Mouse (Mus musculus) urinary bladder, postnatal 10 days (tissue): ENCODE data around the gene Cdh22.

Experiments
- DNase-seq: peaks from one replicate; pipeline ENCODE4 v3.0.0; 2022; ENCODE audit warnings: low spot score

The Cdh22 gene

DNA sequence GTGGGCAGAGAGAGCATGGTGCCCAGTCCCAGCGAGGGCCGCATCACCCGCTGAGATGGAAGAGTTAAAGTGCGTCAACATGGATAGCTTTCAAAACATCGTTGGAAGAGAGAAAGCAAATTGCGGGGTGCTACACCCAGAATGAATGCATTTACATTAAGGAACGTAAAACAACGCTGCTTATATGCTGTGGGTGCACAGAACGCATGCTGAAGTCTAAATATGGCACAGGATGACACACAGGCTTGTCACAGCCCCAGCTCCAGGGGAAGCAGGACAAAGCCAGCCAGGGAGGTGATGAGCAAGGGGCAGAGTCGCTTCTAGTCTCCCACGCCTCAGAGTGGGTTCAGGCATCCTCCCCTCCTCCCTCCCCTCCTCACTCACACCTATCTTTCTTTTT is 27.0 kb downstream of the Cdh22 start:
- no peak for DNase-seq

DNA sequence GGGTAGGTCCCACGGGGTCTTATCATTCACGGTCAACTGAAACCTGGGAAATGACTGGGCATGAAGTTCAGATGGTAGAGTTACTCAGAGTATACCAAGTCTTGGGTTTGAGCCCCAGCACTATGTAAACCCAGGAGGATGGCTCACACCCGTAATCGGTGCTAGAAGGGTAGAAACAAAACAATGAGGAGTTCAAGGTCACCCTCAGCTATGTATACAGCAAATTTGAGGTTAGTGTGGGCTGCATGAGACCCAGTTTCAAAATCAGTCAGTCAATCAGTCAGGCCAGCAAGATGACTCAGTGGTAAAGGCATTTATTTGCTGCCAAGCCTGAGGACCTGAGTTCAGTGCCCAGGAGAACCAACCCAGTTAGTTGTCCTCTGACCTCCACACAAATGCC is 27.6 kb downstream of the Cdh22 start:
- no peak for DNase-seq

DNA sequence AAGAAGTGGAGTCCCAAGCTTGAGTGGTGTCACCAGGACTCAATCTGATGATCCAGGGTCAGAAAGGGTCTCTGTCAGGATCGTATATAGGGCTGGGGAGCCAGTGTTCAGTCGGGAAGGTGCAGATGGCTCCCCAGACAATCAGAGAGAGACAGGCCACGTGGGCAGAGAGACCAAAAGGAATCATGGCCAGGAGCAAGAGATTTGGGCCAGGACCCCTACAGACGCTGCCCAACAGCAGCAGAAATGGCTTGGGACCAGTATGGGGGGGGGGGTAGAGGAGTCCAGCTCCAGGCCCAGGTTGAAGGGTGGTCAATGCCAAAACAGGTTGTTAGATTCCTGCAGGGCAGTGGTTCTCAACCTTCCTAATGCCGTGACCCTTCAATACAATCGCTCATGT is 29.2 kb downstream of the Cdh22 start:
- no peak for DNase-seq

DNA sequence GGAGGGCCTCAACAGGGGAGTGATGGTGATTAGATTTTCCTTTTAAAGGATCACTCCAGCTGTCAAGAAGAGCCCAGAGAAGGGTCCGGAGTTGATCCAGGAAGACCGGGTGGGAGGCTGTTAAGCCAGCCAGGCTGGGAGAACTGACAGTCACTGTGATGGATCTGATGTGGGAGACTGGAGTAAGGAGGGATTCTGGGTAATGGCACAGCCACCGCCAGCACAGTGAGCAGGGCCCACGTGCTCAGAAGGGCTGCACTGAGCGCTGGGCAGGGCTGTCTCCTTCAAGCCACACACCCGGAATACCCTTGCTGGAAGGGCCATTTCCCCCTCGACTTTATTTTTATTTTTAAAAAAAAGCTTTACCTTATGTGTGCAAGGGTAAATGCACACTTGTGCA is 29.7 kb downstream of the Cdh22 start:
- no peak for DNase-seq

DNA sequence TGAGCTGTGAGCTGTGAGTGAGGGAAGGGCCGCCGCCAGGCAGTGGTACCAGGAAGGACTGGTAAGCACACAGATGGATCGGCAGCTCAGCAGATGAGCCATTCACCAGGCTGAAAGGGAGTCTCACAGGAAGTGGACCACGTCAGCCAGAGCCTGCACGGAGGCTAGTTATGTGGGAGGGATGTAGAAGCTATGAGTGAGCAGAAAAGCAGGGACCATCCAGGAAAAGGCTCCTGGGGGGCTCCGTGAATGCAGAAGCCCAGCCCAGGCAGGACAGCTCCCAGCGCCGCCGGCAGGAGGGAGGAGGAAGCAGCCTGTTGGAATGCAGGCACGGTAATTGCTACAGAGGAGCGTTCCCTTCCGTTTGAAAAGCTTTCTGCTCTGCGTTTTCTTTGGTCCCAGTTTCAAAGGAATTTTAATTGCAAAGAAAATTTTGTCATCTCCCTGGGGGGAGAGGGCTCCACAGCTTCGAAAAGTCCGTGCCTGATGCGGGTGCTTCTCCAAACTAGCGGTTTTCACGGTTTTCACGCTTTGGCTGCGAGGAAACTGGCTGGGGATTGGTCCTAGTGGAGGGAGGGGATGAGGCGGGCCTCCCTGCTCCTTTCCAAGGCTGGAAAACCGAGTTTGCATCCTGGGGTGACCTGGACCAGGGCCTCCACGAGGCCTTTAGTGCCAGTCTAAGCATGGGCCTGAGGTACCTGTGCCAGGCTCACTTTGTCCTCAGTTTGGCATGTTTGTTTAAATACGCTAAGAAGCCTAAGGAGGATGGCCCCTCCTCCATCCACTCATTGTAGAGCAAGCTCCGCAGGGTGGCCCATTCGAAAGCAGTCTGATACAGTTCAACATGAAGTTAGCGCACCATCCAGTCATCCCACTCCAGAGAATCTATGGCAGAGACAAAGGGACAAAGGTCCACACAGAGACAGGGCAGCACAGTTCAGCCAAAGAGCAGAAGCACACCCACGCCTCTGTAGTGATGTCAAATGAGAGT is 32.6 kb downstream of the Cdh22 start:
- DNase-seq = no peak

DNA sequence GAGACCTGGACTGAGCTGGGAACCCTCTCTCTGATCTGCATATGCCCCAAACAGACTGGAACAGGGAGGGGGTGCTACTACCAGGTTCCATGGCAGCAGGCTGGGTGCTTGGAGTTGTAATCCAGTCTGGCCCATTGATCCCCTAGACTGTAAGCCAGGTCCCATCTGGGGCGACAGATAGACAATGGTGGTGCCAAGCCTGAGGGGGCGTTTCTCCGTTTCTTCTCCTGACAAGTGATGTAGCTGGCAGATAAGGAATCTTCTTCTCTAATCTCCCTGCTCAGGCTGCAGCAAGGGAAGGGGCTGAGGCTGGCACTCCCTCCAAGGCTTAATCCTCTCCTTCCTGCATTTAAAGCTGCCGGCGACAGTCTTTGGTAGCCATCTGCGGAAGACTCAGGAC is 37.1 kb downstream of the Cdh22 start:
- DNase-seq = no peak

DNA sequence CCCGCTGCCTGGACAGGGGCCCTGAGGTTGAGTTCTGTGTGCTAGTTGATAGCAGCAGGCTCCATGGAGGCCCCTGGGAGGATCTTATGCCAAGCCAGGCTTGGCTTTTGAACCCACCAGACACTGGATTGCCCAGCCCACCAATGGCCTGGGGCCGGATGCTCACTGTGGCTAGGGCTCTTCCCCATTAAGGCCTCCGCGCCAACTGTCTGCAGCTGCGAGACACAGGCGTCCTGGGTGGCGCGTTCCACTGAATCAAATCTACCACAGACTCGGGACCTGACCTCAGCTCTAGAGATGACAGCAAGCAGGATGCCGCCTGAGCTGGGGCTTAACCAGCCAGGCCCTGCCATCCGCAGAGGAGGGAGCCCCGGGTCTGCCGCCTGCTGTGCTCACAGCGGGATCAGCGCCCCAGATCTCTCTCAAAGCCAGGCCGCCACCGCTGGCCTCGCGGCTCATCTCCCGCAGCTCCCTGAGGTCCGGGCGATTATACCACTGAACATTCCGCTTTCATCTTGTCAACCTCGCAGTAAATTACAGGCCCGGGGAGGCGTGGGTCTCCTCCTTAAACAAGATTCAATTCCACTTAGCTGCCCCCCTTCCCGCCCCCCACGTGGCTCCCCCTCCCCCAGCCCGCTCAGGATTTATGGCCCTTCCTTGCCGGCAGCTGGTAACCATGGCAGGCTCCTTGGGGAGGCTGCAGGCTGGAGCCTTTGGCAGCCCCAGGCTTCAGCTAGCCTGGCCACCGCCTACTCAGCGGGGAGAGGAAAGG is 39.1 kb downstream of the Cdh22 start:
- DNase-seq = no peak

DNA sequence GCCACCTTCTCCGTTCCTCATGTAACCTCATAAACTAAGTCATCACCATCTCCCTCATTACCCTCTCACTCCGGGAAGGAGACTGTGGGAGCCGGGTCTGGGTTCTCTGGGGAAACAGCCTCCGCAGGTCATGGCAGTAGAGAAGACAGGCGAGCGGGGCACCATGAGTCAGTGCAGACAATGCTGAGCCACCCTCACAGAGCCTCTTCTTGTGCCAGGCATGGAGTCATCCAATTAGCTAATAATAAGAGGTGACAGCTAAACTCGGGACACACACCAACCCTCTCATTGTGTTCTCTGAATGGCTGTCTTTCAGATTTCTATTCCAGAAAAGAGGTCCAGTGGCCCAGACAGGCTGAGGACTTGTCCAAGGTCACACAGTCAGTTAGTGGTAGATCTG is 43.2 kb downstream of the Cdh22 start:
- no peak for DNase-seq

DNA sequence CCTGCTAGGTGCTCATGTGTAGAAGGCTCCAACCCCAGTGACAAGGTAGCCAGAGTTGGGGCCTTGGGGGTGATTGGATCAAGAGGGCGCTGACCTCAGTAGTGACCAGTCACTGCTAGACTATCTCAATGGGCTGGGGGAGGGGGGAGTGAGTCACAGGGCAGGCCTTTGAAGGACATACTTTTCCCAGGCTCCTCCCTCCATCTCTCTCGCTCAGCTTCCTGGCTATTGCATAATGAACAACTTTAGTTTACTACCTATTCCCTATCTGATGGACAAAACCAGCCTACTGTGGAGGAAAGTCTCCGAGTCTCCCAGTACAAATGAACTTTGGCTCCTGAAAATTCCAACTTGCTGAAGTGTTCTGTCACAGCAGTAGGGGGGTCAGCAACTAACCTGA is 45.1 kb downstream of the Cdh22 start:
- DNase-seq = no peak

DNA sequence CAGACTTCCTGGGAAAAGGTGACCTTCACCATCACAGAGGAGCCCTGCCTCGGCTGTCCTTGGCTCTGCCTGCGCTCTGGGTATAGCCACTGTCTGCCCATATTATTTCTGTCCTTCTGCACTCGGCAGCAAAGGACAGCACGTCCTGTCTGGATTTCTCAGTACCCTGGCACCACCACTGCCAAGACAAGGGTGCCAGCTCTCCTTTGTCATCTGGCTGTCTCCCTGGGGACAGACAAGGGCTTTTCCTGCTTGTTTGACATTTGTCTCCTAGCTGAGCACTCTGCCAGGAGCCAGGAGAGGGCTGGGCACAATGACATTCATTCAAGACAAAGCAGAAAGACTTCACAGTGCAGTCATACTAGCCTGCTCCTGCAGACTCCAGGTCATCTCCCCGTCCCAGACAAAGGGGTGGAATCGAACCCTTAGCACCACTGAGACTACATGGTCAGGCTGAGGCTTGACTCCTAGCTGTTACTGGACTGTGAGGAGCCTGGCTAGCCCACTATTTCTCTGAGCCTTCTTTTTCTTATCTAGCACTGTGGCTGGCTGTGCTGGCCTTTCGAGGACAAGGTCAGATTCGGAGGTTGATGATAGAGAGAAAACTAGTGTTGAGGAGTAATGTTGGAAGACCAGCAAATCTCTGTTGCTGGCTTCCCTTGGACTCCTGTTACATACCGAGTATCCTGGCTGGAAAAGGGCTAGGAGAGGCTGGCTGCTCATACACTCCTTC is 46.8 kb downstream of the Cdh22 start:
- no peak for DNase-seq

DNA sequence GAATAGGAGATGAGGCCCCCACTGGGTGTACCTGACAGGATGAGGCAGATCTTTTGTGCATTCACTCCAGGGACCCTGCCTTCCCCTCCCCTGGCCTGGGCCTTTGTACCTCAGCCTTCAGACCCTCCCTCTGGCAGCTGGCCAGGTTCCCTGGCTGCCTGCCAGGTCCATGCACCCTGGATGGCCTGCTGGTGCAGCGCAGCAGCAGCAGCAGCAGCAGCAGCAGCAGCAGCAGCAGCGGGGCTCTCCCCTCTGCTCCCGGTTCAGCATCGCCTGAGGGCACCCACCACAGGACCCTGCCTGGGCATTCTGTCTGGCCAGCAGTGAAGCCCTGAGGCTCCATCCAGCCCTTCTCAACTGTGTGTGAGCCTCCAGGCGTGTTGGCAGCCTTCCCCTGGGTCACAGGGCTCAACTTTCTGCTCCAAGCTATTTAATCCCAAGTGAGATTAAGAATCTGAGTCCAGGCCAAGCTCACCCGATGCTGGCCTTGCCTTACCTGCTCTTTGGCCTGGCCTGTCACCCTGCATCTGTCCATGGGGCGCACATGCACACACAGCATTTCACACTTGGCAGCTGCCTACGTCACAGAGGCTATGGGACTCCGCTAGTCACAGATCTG is 50.5 kb downstream of the Cdh22 start:
- DNase-seq = no peak

DNA sequence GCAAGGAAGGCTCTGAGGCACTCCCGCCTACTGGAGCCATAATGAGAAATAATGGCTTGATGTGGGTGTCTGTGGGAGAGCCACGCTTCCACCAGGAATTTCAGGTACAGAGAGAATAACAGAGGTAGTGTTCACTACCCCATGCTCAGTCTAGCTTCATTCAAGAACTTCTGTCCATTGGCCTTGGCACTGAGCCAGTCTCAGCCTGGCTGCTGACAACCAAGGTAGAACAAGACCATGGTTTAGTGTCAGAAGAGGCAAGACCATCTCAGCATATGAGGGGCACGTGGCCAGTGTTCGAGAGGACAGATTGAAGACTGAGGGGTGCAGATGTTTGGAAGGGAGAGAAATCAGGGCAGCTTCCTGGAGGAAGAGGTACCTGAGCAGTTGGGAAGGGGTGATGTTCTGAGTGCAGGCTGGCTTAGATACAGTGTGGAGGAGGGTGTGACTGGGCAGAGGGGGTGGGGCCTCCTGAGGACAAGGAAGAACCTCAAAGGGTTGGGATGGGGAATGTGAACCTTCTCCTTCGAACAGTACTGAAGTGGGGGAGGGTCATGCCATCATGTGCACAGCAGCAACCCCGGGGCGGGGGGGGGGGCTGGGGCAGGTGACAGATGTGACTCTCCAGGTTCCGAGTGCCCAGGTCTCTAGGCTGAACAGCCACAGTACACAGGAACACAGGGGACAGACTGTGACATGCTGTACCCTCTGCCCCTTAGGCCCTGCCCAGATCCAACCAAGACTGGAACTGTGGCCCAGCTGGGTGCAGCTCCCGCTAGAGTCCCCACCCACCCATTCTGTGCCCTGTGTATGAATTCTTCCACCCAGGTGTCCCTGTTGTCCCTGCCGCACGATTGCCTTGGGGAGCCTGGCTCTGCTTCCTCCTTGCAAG is 52.3 kb downstream of the Cdh22 start:
- DNase-seq = no peak

DNA sequence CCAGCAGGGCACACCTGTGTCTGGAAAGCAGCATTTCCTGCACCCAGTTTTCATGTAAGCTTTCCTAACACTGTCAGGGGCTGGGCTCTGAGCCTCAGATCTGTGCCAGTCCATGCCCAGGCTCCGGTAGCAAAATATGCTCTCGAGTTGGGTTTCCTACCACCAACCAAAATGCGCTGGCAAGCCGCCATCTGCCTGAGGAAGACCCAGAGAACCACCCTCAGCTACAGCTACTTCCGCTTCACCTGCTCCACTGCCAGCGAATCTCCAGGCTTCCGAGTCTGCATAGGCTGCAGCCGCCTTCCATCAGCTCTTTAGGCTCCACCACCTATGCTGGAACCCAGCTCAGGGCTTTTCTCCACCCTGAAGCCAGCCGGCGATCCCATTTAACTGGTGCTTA is 55.4 kb downstream of the Cdh22 start:
- DNase-seq = no peak

DNA sequence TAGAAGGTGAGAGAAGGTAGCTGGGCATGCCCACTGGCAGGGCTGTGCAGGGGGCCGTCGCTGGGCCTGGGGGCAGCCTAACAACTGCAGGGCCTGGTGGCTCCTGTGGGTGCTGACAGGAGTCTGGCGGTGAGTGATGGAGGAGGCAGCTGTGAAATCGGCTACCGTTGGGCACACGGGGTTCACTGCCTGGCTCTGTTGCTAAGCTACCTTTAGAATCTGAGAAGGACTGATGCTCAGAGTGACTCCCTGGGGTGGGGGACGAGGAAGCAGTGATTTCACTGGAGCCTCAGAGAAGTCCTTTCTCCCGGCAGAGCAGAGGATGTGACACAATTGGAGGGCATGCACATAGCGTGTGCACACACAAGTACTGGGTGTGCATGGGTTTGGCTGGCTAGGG is 57.7 kb downstream of the Cdh22 start:
- no peak for DNase-seq

DNA sequence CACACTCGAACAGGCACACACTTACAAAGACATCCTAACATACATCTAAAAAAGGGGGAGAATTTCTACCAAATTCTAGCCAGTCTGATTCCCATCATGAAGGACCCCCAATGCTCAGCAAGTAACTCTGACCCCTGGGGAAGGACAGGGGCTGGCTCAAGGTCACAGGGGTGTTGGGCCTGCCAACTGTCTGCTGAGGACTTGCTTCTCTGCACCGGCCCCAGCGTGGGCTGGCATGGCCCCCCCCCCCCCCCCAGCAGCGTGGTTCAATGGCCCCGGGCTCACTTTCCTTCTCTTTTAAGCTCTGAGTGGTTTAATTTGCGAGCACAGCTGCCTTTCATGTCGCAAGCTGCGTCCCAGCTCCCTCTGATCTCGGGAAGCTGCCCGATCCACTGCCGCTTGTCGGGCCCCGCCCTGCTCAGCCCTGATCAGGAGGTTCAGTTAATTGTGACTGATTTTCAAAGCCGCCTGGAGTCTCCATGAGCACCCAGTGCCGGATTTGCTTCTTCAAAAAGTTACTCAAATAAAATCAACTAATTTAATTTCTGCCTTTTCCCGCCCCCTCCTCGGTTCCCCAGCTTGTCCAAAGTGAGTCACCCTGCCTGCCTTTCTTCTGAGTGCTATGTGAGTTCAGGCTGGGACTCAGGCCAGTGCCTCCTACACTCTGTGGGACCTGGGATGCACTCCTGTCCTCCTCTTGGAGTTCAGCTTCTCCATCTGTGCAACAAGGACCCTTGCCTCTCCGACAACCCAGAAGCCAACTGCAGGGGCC is 67.8 kb downstream of the Cdh22 start:
- DNase-seq = no peak

DNA sequence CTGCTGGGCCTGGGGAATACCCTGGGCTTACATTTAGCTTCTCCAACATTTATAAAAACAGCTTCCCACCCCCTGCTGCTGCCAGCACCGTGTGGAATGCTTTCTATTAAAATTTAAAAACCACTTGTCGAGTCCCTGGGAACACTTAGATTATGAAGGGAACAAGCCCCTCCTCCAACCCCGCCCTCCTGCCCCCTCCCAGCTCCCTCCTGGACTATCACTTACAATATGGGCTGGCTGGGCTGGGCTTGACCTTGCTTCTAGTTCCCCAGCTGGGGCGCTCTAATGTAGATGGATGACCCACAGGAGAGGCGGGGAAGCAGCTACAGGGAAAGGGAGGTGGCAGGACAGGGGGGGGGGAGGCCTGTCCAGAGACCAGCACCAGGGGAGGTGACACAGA is 72.4 kb downstream of the Cdh22 start:
- no peak for DNase-seq

DNA sequence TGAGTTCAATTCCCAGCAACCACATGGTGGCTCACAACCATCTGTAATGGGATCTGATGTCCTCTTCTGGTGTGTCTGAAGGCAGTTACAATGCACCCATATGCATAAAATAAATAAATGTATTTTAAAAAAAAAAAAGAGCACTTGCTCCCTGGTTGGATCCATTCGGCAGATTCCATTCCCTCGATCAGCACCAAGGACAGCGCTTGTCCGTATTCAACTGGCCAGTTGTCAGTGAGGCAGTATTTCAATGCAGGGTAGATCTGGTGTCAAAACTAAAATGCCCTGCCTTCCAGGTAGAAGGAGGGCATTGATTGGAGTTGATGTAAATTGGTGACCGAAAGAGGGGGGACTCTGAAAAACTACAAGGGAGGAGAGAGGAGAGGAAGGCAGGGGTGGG is 74.2 kb downstream of the Cdh22 start:
- DNase-seq = no peak

DNA sequence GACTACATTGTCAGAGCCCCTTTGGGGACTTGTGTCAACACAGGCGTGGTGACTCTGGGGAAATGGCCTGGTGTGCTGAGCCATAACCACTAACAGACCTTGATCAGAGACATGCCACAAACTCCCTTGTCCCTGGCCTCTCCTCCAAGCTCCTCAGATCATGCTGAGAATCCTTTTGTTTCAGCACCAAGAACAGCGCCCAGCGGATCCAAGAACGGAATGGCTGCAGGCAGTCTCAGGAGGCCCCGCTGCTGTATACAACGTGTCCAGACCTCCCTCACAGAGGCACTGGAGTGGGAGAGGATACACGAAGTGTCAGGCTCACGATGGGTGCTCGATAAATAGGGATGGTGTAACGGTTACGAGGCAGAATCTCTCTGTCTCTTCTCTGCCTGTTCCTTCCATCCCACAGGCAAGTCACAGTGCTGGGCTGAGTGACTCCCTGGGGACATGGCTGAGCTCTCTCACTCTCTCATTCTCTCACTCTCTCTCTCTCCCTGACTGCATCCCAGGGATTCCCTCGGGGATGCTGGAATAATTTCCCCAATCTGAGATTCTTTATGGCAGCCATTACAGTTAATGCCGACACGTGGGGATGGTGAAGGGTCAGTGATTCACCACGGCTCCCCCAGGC is 75.5 kb downstream of the Cdh22 start:
- DNase-seq = no peak

DNA sequence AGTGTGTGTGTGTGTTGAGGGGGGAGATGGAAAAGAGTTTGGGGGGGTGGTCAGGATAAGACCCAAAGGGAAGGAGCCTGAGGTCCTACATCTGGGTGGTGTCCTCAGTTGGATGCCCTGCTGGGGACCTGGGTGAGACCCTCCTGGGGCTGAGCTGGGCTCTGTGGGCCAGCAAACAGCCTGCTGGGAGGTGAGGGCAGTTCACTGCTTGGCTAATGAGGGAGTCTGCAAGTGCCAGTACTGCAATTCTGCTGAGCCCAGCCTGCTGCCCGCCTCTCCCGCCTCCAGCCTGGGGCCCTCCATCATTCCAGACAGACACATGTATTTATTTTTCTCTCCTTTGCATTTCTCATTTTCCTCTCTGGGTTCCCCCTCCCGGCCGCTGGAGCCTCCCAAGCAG is 76.3 kb downstream of the Cdh22 start:
- DNase-seq = no peak

DNA sequence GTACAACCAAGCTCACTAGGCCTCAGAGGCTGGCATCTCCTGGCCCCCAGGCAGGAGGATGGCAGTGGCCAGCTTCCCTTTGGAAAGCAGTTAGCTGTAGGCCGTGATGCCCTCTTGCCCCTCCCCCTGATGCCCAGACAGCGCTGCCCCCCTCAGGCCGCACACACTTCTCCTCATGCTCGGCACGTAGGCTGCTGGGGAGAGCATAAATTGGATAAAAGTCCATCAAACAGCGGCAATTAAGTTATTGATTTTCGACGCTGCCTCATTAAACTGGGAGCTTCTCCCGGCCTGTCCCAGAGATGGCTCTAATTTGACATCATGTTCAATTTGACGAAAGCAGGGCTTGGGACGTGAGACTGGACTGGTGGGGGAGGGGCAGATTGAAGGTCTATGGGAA is 76.8 kb downstream of the Cdh22 start:
- DNase-seq = no peak
